Mouse (Mus musculus) E14TG2a.4 (cell line): ENCODE results near the gene Lrrc8d.
A peak's percentile ranks its signal among the peaks of the same experiment; 100 is the strongest.

Source experiments
- H3K27me3 ChIP-seq: 2 replicates; pipeline ENCODE4 v1.6.1; 2014; ENCODE audit warnings: low read length, control low read depth; ENCODE audit not compliant: insufficient read depth
- H3K36me3 ChIP-seq: 2 replicates; pipeline ENCODE4 v1.6.1; 2014; ENCODE audit warnings: low read length, control low read depth; ENCODE audit not compliant: insufficient read depth
- H3K4me1 ChIP-seq: replicated peaks from 2 replicates; pipeline ENCODE4 v1.6.1; 2014; ENCODE audit warnings: low read depth, low read length, control low read depth
- H3K4me3 ChIP-seq: replicated peaks from 2 replicates; pipeline ENCODE4 v1.5.1; 2014; ENCODE audit warnings: mild to moderate bottlenecking, low read length
- H3K9me3 ChIP-seq: 2 replicates; pipeline ENCODE4 v1.6.1; 2014; ENCODE audit warnings: low read length, control low read depth
- CTCF ChIP-seq: conservative IDR thresholded peaks from 2 replicates; pipeline ENCODE4 v1.5.1; 2014; ENCODE audit warnings: low read length
- NANOG ChIP-seq: IDR thresholded peaks from 2 replicates; pipeline ENCODE4 v1.6.1; 2014; ENCODE audit warnings: borderline replicate concordance, low read length, mixed read lengths
- POU5F1 ChIP-seq: IDR thresholded peaks from 2 replicates; pipeline ENCODE4 v1.6.1; 2014; ENCODE audit warnings: low read length, borderline replicate concordance

The Lrrc8d gene

DNA sequence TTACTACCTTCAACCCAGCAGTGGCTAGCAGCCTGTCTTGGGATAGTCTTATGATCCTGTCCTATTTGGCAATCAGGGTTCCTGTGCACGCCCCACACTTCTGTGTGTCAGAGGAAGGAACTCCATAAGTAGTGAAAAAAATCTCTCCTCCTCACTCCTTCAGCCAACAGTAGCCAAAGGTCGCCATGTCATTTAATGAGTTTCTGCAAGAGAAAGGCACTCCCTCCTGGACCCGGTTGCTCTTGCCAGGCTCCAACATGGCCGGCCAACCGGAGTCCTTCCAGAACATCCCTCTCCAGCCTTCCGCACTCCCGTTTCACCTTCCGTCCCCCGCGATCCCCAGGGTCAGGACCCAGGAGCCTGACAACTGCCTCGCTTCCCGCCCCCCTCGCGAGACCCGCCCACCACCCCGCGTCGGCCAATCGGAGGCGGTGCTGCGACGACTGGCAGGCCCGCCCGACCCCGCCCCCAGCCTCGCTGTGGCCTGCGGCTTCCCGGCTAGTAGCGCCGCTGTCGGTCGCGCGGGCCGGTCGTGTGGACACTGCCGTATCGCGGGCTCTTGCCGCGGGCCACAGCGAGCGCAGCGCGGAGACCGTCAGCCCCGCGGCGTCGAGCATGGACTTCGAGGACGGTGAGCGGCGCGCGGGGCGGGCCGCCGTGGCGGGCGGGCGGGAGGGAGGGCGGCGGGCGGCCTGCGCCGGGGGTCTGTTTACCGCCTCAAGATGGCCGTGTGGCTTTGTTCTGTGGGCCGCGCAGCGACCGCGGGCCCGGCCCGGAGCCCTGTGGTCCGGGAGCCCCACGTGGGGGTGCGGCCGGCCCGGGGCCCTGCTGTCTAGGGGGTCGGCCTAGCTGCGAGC is 176.5 kb downstream of the Lrrc8d start, which contains the start of gene Zfp326:
Gene Zfp326 (plus strand): TSS at position 498 of the 857 bp plus-strand sequence.
- Histone ChIP-seq H3K36me3 (0 out of 2 replicates have a peak, but pooled peaks cover 5% of the 10 kb centered on the region), H3K27me3 (peaks cover 22% of the 10 kb centered on the region), H3K4me3 (peak within 1 kb of the TSS; percentile 90), H3K4me1 (peaks cover 44% of the 10 kb centered on the region), H3K9me3 (no peaks in the 10 kb centered on the region)
- no peak for TF ChIP-seq POU5F1
- TF ChIP-seq NANOG, result no peak
- TF ChIP-seq CTCF, result no peak

- H3K4me3 ChIP-seq, result peak overlapping the region; percentile 90
- peaks cover 41% of the 10 kb centered on the region for H3K4me1 ChIP-seq
- TF ChIP-seq NANOG (no peak), CTCF (no peak), POU5F1 (no peak)
- H3K36me3 ChIP-seq, result peaks cover 10% of the 10 kb centered on the region
- H3K9me3 ChIP-seq, result no peaks in the 10 kb centered on the region
- H3K27me3 ChIP-seq, result peaks cover 22% of the 10 kb centered on the region
Measured at GRCm38 (mm10) chr5:105876925-105877774, 177.4 kb downstream of the Lrrc8d start.
